Mouse (Mus musculus): ENCODE results near the gene Rlf. TPM values are rescaled to one million over a fixed set of nuclear protein-coding genes. Genes with fewer than 3 reads are reported as not detected.
"Not testable (repeated sequence)": the region's sequence is repeated elsewhere in the genome, so short reads cannot be mapped to it uniquely, and the experiment has no call there.

The Rlf gene
- 1 to 10 TPM; 6.9 to 7.4 TPM for total RNA-seq (2021)
- long read RNA-seq, experiment 1, full-length matches to known transcripts = 2 of 6 reads
- long read RNA-seq, experiment 1, partial matches to known transcripts = 0 of 6 reads
- long read RNA-seq, experiment 1, other reads (novel, unspliced or antisense) = 4 of 6 reads
- long read RNA-seq, experiment 2, partial matches to known transcripts = 1 of 5 reads
- long read RNA-seq, experiment 2, other reads (novel, unspliced or antisense) = 4 of 5 reads

DNA sequence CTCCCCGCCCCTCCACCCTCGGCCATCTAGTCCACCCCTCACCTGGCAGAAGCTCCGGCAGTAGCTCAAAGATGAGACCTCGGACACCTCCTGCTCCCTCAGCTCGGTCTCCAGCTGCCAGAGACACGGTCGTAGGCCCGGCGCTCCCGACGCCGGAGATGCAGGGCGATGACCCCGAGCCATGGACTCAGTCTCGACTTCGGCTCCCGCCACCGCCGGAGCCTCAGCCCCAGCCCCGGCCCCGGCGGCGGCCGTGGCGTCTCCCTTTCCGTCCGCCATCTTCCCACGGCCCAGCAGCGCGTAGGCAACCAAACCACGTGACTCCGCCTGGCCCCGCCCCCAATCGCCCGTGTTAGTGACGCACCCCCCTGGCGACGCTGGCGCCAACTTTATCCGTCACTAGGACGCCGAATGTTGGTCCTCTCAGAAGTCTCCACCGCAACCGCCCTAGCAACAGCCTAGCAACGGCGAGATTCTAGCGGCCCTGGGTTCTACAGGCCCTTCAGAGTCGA is at the start of gene Rlf:
Gene Rlf, minus strand, starts transcription at position 292 of the 512 bp plus-strand sequence.
- DNase-seq = peak; percentile 95

DNA sequence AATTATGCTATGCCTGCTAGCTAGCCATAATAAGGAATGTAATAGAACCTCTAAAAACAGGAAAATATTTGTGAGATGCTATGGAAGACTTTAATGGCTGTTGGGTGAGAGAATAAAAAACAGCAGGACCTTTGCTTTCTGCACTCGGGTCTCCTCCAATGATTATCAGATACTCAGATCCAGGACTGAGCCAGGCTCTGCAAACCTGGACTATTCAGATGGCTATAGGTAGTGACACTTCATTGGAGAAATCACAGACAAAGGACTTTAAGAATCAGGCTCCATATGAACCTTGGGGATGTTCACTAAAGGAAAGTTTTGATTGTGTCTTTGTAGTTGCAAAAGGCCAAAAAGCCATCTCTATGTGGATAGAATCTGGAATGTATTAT is 26.7 kb upstream of the Rlf start:
- no peak for DNase-seq

DNA sequence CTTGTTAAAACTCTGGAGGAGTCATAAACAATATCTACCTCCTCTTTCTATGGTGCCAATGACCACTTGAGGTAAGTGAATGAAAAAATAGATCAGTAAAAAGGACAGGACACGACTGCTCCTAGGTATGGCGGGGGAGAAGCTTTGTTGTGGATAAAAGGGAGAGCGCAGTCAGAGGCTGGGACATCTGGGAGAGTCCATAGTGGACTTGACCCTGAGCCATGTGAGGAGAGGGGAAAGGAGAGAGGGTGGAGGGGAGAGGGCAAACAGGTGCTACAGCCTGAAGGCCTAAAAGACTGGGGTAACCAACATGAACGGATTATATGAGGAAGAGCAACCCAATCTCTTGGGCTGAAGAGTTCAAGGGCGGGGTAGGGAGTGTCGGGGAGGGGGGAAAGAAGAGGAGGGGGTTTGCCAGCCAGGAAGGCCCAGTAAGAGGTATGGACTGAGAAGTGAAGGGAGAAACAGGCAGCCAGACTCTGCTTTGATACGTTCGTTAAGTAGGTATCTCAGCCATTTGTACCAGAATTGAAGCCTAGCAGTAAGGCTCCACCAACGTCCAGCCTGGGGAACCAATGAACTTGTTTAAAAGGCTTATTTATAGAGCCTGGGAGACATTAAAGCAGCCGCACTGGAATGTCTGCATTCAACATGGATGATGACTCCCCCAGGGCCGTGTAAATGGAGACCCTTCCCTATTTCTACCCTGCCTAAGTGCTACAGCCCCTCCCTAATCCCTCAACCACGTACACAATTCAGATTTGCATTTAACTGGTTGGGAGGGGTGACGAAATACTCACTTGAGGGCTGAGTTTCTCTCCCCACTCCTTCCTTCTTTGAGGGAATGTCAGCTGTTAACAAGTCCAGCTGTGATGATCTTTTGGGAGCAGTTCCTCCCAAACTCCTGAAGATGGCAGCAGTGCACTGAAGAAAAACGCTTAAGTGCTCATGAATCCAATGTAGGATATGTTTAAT is 26.0 kb upstream of the Rlf start:
- no peak for DNase-seq

DNA sequence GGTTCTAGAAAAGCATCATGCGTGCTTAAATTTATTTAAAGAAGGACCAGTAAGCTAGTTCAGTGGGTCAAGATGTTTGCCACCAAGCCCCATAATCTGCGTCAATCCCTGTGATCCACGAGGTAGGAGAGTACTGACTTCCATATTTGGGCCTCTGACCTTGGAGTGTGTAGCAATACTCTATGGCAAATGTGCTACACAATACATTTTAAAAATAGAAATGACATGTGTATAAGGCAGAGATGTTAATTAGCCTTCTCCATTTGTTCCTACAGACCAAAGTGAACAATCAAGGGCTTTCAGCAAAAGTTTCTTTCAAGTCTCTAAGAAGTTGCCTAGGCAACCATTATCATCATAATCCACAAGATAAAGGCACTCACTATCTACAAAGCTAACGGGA is 25.0 kb upstream of the Rlf start:
- DNase-seq = no peak

DNA sequence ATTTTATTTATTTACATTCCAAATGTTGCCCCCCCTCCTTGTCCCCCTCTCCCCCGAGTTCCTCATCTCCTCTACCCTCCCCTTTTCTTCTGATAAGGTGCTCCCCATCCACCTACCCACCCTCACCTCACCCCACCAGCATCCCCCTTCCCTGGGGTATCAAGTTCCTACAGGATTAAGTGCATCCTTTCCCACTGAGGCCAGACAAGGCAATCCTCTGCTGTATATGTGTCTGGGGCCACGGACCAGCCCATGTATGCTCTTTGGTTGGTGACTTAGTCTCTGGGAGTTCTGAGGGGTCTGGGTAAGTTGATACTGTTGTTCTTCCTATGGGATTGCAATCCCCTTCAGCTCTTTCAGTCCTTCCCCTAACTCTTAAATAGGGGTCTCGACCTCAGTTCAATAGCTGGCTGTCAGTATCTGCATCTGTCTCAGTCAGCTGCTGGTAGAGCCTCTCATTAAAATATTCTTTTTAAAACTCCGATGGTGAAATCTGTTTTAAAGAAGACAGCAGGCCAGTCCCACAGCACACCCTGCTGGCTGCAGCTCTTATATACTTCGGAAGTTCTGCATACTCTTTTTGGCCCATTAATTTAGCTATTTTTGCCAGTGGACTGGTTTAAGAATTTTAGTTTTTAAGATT is 17.0 kb upstream of the Rlf start:
- DNase-seq = no peak

DNA sequence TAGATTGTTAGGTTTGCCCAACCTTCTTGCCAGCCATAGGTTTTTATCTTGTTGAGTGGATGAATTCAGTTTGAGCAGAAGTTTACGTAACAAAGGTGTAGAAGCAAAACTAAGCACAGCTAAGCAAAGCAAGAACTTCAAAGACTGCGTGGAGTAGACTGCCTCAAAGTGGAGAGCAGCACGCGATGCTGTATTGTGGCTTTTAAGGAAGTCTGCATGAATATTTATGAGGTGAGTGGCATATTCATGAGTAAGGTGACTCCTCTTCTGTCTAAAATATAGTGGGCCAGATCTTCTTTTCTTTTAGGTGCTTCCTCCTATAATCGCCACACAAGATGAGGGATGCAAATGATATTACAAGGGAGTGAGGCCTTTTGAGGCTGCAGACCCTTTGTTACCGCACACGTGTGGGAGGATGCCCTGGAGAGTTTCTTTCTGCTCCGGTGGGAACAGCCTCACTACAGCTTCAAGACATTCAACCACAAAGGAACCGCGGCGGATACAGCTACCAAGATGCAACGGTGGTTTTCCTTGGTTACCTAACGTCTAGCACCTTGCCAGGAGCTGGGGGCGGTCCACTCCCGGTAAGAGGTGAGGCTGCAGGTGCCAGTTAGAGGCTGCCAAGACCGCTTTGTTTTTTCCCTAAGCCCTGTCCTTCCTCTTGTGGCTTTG is 16.2 kb upstream of the Rlf start:
- DNase-seq = no peak

DNA sequence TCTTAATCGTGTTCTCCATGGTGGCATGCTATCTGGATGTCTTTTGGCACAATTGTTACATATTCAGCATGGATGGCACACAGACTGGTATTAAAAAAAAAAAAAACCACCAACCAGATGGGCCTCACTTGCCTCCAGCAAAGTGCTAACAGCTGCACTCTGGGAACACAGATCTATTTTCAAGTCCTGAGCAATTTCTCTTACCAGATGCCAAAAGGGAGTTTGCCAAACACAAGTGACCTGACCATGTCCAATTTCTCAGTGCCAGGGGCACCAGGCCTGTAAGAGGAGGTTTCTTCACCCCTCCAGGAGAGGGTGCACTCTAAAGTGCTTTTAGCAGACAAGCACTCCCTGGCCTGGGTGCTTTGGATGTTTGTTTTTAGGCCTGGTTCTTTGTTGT is 12.2 kb upstream of the Rlf start:
- peak; percentile 50 for DNase-seq

DNA sequence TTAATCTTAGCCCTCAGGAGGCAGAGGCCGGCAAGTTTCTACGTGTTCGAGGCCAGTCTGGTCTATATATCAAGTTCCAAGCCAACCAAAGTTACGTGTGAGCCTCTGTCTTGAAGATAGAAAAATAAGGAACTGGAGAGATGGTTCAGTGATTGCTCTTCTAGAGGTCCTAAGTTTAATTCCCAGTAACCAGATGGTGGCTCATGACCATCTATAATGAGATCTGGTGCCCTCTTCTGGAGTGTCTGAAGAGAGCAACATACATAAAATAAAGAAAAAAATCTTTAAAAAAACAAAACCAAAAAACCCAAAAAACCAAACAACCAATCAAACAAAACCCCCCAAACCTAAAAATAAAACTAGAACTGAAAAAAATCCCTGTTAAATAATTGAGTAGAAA is 10.3 kb upstream of the Rlf start:
- no peak for DNase-seq

DNA sequence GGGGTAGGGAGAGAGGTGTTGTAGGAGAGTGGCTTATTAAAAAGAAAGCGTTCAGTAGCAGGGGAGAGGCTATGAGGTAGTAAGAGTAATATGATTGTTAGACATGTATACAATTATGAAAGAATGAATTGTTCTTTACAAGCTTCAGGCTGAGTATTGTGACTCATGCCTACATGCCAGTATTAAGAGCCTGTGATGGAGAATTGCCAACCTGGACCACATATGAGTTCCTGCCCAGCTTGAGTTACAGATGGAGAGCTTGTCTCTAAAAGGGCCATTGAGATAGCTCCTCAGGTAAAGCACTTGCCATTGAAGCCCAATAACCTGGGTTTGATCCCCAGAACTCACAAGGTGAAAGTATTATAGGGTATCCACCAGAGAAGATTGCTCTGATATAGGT is 8.3 kb upstream of the Rlf start:
- no peak for DNase-seq

DNA sequence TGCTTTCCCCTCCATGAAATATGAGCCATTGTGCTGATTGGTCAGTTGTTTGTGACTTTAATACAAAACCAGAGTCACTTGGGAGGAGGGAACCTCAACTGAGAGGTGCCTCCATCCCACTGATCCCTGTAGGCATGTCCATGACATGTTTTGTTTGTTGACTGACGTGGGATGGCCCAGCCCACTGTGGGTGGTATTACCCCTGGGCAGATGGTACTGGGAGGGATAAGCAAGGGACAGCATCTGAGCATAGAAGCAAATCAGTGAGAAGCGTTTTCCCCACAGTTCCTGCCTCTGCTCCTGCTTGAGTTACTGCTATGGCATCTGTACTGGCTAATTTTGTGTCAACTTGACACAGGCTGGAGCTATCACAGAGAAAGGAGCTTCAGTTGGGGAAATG is 1.3 kb upstream of the Rlf start:
- DNase-seq = no peak

DNA sequence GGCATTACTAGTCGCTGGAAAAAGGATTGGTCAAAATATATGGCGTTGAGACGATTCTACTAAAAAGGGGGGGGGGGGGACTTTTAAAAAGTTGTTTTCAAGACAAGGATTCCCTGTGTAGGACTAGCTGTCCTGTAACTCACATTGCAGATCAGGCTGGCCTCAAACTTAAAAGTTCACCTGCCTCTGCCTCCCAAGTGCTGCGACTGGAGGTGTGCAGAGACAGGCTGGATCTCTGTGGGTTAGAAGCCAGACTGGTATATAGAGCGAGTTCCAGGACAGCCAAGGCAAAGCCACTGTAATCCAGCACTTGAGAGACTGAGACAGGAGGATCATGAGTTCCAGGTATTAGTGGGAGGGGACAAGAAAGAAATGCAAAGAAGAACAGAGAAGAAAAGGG is 605 bp upstream of the Rlf start:
- no peak for DNase-seq

DNA sequence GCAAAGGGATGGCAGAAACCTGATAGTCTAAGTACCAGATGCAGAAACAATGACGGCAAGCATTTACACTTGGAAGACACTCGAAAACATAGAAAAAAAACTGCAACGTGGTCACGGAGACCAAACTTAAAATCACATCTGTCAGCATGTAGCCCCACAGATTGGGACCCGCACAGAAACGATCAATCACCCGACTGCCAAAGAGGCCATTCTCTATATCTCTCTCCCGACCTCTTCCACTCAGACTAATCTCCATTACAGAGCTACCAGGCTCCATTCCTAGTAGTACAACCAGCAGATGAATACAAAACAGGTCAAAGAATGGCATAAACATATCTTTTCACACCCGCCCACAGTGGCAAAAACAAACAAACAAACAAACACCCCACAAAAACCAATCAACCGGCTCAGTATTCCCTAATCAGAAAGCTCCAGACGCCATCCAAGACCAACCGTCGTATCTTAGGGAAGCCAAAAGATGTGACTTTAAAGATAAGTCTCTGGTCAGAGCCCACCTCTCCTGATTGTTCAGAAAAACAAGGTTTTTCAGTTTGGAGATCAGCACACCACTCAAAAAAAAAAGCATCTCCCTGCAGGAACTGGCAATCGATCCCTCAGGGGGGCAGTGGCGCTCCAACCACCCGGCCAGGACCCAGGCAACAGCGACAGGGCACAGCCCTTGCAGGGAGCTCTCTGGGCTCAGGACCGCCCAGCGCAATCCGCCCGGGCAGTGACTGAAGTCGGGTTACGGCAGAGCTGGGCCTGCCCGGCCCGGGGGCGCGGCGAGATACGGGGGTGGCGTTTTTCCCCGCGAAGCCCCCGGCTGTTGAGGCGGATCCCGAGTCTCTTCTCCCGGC is 720 bp downstream of the Rlf start:
- DNase-seq = peak; percentile 59

DNA sequence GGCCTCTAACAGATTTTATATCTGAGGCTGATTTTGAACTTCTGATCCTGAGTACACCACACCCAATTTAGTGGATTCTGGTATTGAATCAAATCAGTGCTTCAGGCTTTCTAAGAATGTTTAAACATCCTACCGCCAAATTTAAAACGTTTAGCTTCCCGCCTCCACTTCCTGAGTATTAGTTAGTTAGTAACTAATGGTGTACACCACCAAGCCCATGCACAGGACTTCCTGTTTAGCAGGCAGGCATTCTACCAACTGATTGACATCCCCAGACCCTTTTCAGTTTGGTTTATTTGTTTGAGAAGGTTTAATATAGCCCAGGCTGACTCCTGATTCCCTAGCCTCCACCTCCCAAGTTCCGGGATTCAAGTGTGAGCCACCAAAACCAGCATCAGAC is 6.0 kb downstream of the Rlf start:
- DNase-seq = no peak

DNA sequence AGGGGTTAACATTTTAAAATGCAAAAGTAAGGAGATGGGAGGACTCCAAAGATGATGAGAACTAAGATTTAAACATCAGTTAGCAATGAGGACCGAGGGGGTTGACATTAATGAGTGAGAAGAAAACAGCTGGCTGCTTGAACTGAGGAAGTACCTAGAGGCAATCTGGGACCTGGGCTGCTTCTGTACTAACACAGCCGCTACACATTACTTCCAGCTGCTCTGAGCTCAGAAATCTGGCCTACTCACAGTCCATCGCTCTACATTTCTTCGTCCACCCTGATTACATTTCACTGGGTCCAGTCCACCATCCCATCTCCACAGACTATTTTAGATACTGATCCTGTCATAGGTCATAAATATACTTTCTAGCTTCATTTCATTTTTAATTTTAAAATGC is 17.0 kb downstream of the Rlf start:
- DNase-seq = no peak

DNA sequence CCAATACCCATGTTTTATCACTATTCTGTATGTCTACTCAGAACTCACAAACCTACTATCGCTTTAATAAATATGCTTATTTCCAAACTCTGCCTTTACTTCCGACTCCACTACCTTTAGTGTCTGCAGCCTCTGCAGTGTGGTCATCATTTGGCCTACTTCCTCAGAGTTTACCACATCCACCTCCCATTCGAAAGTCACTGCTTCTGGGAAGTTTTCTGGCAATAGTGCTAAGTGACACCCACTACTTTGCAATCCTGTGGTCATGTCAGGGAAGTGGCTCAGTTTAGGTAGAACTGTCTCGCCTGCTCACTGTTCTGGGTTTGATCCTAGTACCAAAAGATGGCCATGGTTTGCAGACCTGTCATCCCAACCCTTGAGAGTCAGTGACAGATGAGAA is 17.9 kb downstream of the Rlf start:
- no peak for DNase-seq

DNA sequence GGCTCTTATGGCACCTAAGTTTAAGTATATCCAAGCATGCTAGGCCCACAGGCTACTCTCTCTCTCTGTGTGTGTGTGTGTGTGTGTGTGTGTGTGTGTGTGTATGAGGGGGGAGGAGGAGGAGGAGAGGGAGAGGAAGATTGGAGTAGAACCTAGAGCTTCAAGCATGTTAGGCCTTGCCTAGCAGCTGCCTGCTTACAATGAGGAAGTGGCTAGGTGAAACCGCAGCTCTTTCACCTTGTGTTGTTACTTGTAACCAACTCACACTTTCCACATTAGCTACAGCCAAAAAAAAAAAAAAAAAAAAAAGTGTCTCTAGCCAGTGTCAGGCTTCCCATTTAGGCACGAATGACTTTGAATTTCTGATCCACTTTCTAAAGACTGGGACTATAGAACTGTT is 18.7 kb downstream of the Rlf start:
- no peak for DNase-seq

DNA sequence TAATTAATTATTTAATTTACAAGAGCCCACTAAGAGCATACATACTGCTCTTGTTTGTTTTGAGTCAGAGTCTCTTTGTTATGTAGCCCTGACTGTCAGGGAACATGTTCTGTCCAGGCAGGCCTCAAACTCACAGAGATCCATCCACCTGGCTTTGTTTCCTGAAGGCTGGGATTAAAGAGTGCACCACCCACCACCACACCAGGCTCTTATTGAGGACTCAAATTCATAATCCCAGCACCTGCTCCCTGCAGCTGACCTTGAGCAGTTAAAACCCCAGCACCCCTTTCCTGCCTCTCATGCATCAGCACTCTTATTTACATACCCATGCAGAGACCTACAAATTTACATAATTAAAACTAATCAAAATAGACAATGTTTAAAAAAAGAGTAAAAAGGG is 20.1 kb downstream of the Rlf start:
- DNase-seq = no peak

DNA sequence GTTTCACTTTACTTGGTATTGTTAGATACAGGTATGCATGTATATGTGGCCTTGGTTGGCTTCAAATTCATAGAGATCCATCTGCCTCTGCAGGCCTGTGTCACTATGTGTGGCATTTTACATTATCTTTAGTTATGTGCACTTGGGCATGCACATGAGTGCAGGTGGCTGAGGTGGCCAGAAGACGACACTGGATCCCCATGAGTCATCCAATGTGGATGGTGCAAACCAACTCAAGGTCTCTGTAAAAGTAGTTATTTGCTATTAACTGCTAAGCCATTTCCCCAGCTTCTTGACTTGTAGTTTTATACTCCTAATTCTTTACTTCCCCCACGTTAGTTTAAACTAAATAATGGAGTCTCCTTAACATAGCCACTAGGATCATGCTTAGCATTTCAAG is 22.6 kb downstream of the Rlf start:
- no peak for DNase-seq

DNA sequence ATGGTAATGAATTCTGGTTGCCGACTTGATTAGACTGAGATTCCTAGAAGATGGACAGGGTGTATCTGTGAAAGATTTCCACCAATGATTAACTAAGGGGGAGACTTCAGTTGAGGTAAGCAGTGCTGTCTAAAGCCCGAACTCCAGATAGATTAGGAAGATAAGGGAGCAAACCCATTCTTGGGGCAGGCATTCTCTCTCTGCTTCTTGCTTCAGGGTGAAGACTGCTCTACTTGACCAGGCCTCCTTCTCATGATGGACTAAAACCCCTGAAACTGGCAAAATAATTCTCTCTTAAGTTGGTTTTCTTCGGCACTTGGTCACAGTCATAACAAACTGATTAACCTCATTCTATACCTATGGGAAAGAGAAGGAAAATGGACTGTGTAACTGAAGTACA is 25.5 kb downstream of the Rlf start:
- no peak for DNase-seq

DNA sequence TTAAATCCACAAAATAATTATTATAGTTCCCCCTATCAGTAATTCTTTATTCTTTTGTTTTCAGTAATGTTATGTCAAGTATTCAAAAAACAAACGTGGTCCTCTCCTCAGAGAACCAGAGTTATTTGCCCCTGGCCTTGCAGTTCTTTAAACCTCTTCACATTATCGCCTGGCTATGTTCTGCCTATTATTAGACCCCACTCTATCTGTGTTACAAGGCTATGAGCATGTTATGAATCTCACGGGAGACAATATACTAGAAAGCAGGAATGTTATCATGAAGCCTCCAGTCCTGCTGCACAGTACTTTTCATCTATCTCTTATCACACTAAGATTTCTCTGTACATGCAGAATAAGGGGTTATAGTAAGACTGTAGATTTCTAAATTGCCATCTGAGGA is 35.2 kb downstream of the Rlf start:
- no peak for DNase-seq

DNA sequence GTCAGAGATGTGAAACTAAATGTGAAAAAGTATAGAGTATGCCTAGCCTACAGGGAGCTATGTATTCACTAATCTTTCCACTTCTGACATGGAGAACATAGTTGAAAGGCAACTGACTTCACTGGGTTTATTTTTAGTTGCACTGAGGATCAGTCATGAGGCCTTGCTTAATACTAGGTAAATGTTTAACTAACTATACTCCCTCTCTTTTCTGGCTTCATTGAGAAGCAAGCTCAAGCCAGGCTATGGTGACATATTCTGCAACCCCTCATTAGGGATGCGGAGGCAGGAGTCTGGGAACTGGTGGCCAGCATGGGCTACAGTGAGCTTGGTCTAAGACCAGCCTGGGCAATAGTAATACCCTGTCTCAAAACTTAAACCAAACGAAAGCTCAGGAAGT is 47.2 kb downstream of the Rlf start:
- DNase-seq = no peak

DNA sequence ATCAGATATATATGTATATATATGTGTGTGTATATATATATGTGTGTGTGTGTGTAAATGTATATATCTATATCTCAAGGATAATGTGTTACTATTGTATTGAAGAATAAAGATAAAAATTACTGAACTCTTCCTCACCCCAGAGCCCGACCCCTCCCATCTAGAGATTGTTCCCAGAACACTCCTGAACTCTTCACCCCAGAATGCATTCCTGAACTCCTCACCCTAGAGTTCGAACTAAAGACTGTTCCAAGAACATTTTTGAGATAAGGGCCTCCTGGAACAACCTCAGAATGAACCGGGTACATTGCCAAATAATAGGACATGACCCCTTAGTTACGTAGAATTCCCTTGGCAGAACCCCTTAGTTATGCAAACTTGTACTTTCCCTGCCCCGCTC is 48.2 kb downstream of the Rlf start:
- DNase-seq = not testable (repeated sequence)

Measured in gastrocnemius, postnatal 25 days (tissue).